ENCODE assay signal across 9 mouse cellular contexts in the genomic region with DNA sequence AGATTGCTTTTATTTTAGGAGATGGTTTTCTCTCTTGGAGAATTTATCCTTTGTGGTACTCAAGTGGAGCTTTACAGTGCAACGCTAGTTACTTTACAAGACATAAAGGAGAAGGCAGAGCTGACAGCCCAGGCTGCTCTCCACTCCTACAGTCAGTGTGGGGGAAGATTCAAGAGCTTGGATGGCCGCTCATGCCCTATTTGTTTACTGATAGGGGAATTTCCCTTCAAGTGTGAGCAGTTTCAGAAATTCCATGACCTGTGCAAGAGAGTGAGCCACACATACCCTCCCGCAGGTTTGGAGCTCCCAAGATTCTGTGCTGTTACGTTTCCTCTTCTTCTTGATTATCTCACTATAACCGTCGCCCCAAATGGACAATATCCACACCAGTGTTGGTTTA.
"Had no signal": no experiment of that assay in that cellular context is flagged by ENCODE, and none has a peak within 500 bp of the region (broad histone marks: within the 10 kb centered on the region; RNA-seq: fewer than 3 reads in every experiment).

No protein-coding gene starts in this region.

- DNase-seq: lung, adult 18-20 months; lung, embryonic 14.5 days; lung, postnatal 10 days; lung, postnatal 4 days; midbrain, embryonic 14.5 days; right cerebral cortex, postnatal 14 days; thymus, adult 18-20 months; thymus, postnatal 14 days; thymus, postnatal 36 days had no signal
